Mouse (Mus musculus) bone marrow macrophage, adult 2 months (primary cell): ENCODE measurements around the gene Rps10.

ENCODE experiments used
- CTCF ChIP-seq: IDR thresholded peaks from 2 replicates; pipeline ENCODE4 v1.5.1; 2012; ENCODE audit warnings: low read depth, mild to moderate bottlenecking, low read length, moderate library complexity
- POLR2A ChIP-seq: IDR thresholded peaks from 2 replicates; pipeline ENCODE4 v1.6.1; 2012; ENCODE audit warnings: mild to moderate bottlenecking, low read depth, low read length, borderline replicate concordance

GRCm38 (mm10) chr17:27621161-27621560 lies 15.3 kb downstream of the Rps10 start:
- TF ChIP-seq CTCF (no peak), POLR2A (no peak)
